Mouse (Mus musculus) adrenal gland, adult 18-20 months (tissue): Measurements from ENCODE around the gene Myoc. TPM values are rescaled to one million over a fixed set of nuclear protein-coding genes. Genes with fewer than 3 reads are reported as not detected.
"Not testable (repeated sequence)": the region's sequence is repeated elsewhere in the genome, so short reads cannot be mapped to it uniquely, and the experiment has no call there.

Experiments used
- DNase-seq, 2 experiments: peaks; one replicate each; pipeline ENCODE4 v3.0.0; 2021 to 2022; ENCODE audit warnings: low spot score in 2 of 2
- long read RNA-seq, 2 experiments: library from polyadenylated mRNA; stranded (forward); transcript quantifications; one replicate each; pipeline ENCODE4 v2.0.0; 2021
- total RNA-seq, 2 experiments: library from RNA; stranded (reverse); gene quantifications; 1 replicate in 1 of 2; 2 replicates in 1 of 2; pipeline ENCODE4 v1.2.3; 2021

Myoc gene
- 1 to 10 TPM; 2.8 to 3.3 TPM for total RNA-seq
- long read RNA-seq, experiment 1, partial matches to known transcripts: 0 of 1 reads
- long read RNA-seq, experiment 1, other reads (novel, unspliced or antisense): 0 of 1 reads
- long read RNA-seq, experiment 2, partial matches to known transcripts: 0 of 2 reads
- long read RNA-seq, experiment 2, other reads (novel, unspliced or antisense): 0 of 2 reads

- no peak for DNase-seq
Measured at GRCm38 (mm10) chr1:162639051-162639750, at the start of gene Myoc. Gene Myoc, plus strand, starts transcription at chr1:162639155.

GRCm38 (mm10) chr1:162589443-162589842 lies 49.5 kb upstream of the Myoc start:
- DNase-seq: no peak

- DNase-seq: no peak
Measured at GRCm38 (mm10) chr1:162590415-162590997, 48.4 kb upstream of the Myoc start.

- DNase-seq: no peak
Measured at GRCm38 (mm10) chr1:162597379-162598102, 41.4 kb upstream of the Myoc start.

GRCm38 (mm10) chr1:162599617-162600016 lies 39.3 kb upstream of the Myoc start:
- DNase-seq: no peak

GRCm38 (mm10) chr1:162601288-162601687 lies 37.7 kb upstream of the Myoc start:
- no peak for DNase-seq

GRCm38 (mm10) chr1:162608127-162608526 lies 30.8 kb upstream of the Myoc start:
- DNase-seq: no peak

- no peak for DNase-seq
Measured at GRCm38 (mm10) chr1:162609633-162610250, 29.2 kb upstream of the Myoc start.

- no peak for DNase-seq
Measured at GRCm38 (mm10) chr1:162611191-162611590, 27.8 kb upstream of the Myoc start.

- no peak for DNase-seq
Measured at GRCm38 (mm10) chr1:162615511-162615910, 23.4 kb upstream of the Myoc start.

GRCm38 (mm10) chr1:162620487-162620886 lies 18.5 kb upstream of the Myoc start:
- no peak for DNase-seq

GRCm38 (mm10) chr1:162623895-162624294 lies 15.1 kb upstream of the Myoc start:
- no peak for DNase-seq

GRCm38 (mm10) chr1:162625229-162625628 lies 13.7 kb upstream of the Myoc start:
- DNase-seq: no peak

- not testable (repeated sequence) for DNase-seq
Measured at GRCm38 (mm10) chr1:162627821-162628220, 11.1 kb upstream of the Myoc start.

GRCm38 (mm10) chr1:162628326-162628725 lies 10.6 kb upstream of the Myoc start:
- not testable (repeated sequence) for DNase-seq

GRCm38 (mm10) chr1:162635291-162635931 lies 3.5 kb upstream of the Myoc start:
- not testable (repeated sequence) for DNase-seq

GRCm38 (mm10) chr1:162636516-162636915 lies 2.4 kb upstream of the Myoc start:
- DNase-seq: no peak

GRCm38 (mm10) chr1:162638535-162638934 lies 420 bp upstream of the Myoc start:
- DNase-seq: no peak

GRCm38 (mm10) chr1:162639861-162640260 lies 906 bp downstream of the Myoc start:
- DNase-seq: no peak

GRCm38 (mm10) chr1:162642591-162642990 lies 3.6 kb downstream of the Myoc start:
- no peak for DNase-seq

GRCm38 (mm10) chr1:162643752-162644151 lies 4.8 kb downstream of the Myoc start:
- DNase-seq: peak in 1 of 2 experiments; percentile 56
